Mouse (Mus musculus): ENCODE data around the gene Unc13d. TPM values are rescaled to one million over a fixed set of nuclear protein-coding genes. Genes with fewer than 3 reads are reported as not detected.

The Unc13d gene
- polyA plus RNA-seq, 1 experiment from 2014 or later: 0.69 TPM

DNA sequence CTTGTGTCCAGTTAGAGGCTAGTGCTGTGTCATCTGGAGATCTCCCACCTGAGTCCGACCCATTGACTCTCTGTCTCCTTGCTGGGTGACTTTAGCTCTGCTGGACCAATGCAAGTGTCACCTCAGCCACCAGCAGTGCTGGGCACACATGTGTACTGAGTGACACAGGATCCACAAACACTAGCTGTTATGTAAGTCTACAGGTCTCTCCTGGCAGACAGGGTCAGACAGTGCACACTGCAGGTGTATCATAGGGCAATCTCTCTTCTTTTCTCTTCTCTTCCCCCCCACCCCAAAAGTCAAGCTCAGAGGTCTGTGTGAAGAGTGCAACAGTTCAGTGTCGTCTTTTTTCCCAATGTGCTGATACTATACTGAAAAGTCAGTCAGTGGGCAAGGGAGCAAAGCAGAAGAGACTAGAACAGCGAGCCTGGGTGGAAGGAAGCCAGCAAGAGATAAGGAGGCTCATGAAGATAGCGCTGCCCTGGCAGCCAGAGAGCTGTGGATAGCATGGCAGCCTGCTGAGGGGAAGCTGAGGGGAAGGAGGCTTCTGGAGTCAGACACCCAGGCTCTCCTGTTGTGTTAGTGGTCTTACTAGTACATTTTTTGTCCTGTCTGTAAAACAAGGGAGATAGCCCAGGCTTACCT, 20.4 kb downstream of the Unc13d start:
- Histone ChIP-seq H3K4me2 (no peak overlapping the region), H3K27ac (no peak overlapping the region), H3K36me3 (replicated peaks) (peaks cover 96% of the 10 kb centered on the region), H3K4me1 (peaks cover 7% of the 10 kb centered on the region; the same call in 1 of the 2 replicates), H3K9ac (no peak overlapping the region), H3K9me3 (no peaks in the 10 kb centered on the region), H3K27me3 (no peaks in the 10 kb centered on the region), H3K4me3 (replicated peaks) (no peak overlapping the region)
- ATAC-seq (ENCODE audit: low FRiP score): no peak
- WGBS: 92% methylated on average over 4 of the region's 4 CpGs

DNA sequence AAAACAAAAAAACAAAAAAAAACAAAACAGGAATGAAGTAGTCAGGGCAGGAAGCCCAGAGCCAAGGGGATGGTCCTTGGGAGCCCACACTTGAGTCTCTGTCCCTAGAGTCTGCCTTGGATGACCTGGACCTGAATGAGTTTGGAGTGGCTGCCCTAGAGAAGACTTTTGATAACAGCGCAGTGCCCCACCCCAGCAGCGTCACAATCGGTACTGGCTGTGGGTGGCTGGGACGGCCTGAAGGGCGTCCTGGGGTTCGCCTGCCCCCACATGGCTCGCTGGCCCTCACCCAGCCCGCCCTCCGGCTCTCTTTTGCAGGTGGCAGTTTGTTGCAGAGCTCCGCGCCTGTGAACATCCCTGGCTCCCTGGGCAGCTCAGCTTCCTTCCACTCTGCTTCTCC, 21.9 kb downstream of the Unc13d start:
- Histone ChIP-seq H3K27ac (no peak overlapping the region), H3K4me3 (replicated peaks) (no peak overlapping the region), H3K9me3 (no peaks in the 10 kb centered on the region), H3K4me1 (peaks cover 3% of the 10 kb centered on the region; the same call in 1 of the 2 replicates), H3K27me3 (no peaks in the 10 kb centered on the region), H3K9ac (no peak overlapping the region), H3K36me3 (replicated peaks) (peaks cover 98% of the 10 kb centered on the region), H3K4me2 (no peak overlapping the region)
- ATAC-seq (ENCODE audit: low FRiP score): no peak
- 94% methylated on average over 11 of the region's 11 CpGs for WGBS

DNA sequence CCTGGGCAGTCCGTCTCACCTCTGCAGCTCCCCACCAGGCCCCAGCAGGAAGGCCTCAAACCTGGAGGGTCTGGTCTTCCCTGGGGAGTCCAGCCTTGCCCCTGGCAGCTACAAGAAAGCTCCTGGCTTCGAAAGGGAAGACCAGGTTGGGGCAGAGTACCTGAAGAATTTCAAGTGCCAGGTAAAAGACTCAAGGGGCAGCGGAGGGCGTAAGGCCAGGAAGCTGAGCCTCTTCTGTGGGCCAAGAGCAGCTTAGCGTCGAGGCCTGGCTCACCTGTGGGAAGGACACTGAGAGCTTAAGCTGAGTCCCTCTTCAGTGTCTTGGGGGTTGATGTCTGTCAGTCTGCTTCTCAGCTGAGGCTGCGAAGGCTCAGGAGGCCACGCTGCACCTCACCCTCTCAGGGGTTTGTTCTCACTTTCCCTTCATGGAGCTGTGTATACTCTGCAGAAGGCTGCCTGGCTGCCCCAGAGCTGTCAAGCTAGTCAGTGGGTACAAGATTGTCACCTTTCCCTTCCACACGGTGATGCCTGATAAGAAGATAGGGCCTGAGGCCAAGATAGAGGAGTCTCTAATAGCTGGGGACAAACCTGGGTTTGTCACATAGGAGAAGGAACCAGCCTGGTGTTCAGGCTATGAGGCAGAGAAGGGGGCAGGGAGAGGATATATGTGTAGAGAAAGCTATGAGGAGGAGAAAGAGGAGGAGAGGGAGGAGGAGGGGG, 24.1 kb downstream of the Unc13d start:
- no peak for ATAC-seq (ENCODE audit: low FRiP score)
- H3K9ac ChIP-seq: no peak overlapping the region
- H3K36me3 ChIP-seq (replicated peaks): peaks cover 98% of the 10 kb centered on the region
- no peaks in the 10 kb centered on the region for H3K27me3 ChIP-seq
- no peak overlapping the region for H3K4me3 ChIP-seq (replicated peaks)
- no peak overlapping the region for H3K27ac ChIP-seq
- no peak overlapping the region for H3K4me2 ChIP-seq
- no peaks in the 10 kb centered on the region for H3K9me3 ChIP-seq
- WGBS: 96% methylated on average over 9 of the region's 9 CpGs
- H3K4me1 ChIP-seq: peaks cover 3% of the 10 kb centered on the region; the same call in 1 of the 2 replicates

DNA sequence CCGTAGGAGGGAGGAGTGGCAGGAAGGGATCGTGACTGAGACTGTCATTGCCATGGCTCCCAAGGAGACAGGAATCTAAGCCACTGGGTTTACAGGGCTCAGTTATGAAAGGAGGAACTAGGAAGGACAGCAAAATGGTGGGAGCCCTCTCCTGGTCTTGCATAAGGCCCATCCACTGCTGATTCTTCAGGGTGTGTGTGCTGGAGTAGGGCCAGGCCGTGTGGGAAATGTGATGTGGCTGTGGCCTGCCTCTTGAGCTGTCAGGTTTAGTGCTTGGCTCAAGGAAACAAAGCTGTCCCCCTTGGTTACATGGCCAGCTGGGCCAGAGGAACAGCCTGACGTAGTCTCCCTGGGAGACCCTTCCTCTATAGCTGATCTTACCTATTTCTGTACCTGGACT, 27.6 kb downstream of the Unc13d start:
- Histone ChIP-seq H3K4me1 (no peaks in the 10 kb centered on the region), H3K27ac (no peak overlapping the region), H3K36me3 (replicated peaks) (peaks cover 95% of the 10 kb centered on the region), H3K27me3 (no peaks in the 10 kb centered on the region), H3K4me3 (replicated peaks) (no peak overlapping the region), H3K9ac (no peak overlapping the region), H3K9me3 (no peaks in the 10 kb centered on the region), H3K4me2 (no peak overlapping the region)
- WGBS: 84% methylated on average over 4 of the region's 4 CpGs
- no peak for ATAC-seq (ENCODE audit: low FRiP score)

DNA sequence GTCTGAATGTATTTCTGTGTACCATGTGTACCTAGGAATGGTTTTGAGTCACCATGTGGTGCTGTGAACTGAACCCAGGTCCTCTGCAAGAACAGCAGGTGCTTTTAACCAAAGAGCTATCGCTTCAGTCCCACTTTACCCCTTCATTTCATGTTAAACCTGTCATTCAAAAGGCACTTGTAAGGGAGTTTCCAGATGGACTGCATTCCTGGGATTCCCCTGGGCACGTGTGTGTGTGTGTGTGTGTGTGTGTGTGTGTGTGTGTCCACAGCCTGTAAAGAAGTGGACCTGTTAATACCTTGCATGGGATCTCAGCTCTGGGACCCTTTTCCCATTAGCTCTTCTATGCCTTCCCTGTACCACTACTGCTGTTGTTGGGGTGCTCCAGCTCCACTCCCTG, 28.2 kb downstream of the Unc13d start:
- ATAC-seq (ENCODE audit: low FRiP score): no peak
- H3K4me3 ChIP-seq (replicated peaks): no peak overlapping the region
- H3K4me1 ChIP-seq: no peaks in the 10 kb centered on the region
- no peaks in the 10 kb centered on the region for H3K9me3 ChIP-seq
- WGBS: 91% methylated on average over 2 of the region's 2 CpGs
- H3K27me3 ChIP-seq: no peaks in the 10 kb centered on the region
- H3K9ac ChIP-seq: no peak overlapping the region
- H3K36me3 ChIP-seq (replicated peaks): peaks cover 95% of the 10 kb centered on the region
- H3K27ac ChIP-seq: no peak overlapping the region
- H3K4me2 ChIP-seq: no peak overlapping the region

DNA sequence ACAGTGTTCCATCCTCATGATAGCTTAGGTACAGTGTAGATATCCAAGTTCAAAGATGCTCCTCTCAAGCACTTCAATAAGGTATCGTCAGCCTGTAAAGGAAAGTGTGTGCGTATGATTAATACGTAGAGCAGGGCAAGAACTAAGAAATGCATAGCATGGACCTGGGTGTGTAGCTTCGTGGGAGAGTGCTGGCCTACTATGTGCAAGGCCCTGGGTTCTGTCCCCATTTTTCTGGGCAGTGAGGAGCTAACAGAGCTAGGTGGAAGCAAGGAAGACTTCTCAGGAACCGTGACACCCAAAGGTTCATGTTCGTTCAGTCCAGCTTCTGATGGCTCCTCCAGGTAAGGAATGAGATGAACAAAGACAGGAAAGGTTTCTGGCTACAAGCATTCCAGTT, 32.6 kb downstream of the Unc13d start:
- ATAC-seq (ENCODE audit: low FRiP score): no peak
- peaks cover 84% of the 10 kb centered on the region for H3K36me3 ChIP-seq (replicated peaks)
- WGBS: 96% methylated on average over 6 of the region's 6 CpGs

DNA sequence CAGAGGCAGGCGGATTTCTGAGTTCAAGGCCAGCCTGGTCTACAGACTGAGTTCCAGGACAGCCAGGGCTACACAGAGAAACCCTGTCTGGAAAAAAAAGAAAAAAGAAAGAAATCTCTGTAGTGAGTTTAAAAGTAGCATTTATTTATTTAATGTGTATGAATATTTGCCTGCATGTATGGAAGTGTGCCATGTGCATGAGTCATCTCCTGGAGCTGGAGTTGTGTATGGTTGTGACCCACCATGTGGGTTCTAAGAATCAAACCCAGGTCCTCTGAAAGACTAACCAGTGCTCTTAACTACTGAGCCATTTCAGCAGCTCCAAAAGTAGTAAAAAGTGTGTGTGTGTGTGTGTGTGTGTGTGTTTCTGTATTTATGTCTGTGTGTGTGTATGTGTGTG, 34.5 kb downstream of the Unc13d start:
- Histone ChIP-seq H3K9ac (no peak overlapping the region), H3K27ac (no peak overlapping the region), H3K4me1 (no peaks in the 10 kb centered on the region), H3K4me2 (no peak overlapping the region), H3K27me3 (no peaks in the 10 kb centered on the region), H3K36me3 (replicated peaks) (peaks cover 82% of the 10 kb centered on the region), H3K4me3 (replicated peaks) (no peak overlapping the region), H3K9me3 (no peaks in the 10 kb centered on the region)
- WGBS: 94% methylated on average over 1 of the region's 1 CpGs
- ATAC-seq (ENCODE audit: low FRiP score): no peak

More for the DNA sequence above, 32.6 kb downstream of the Unc13d start:
- H3K9ac ChIP-seq: no peak overlapping the region
- no peaks in the 10 kb centered on the region for H3K27me3 ChIP-seq
- H3K4me3 ChIP-seq (replicated peaks): no peak overlapping the region
- no peaks in the 10 kb centered on the region for H3K9me3 ChIP-seq
- H3K4me1 ChIP-seq: no peaks in the 10 kb centered on the region
- H3K4me2 ChIP-seq: no peak overlapping the region
- H3K27ac ChIP-seq: no peak overlapping the region

DNA sequence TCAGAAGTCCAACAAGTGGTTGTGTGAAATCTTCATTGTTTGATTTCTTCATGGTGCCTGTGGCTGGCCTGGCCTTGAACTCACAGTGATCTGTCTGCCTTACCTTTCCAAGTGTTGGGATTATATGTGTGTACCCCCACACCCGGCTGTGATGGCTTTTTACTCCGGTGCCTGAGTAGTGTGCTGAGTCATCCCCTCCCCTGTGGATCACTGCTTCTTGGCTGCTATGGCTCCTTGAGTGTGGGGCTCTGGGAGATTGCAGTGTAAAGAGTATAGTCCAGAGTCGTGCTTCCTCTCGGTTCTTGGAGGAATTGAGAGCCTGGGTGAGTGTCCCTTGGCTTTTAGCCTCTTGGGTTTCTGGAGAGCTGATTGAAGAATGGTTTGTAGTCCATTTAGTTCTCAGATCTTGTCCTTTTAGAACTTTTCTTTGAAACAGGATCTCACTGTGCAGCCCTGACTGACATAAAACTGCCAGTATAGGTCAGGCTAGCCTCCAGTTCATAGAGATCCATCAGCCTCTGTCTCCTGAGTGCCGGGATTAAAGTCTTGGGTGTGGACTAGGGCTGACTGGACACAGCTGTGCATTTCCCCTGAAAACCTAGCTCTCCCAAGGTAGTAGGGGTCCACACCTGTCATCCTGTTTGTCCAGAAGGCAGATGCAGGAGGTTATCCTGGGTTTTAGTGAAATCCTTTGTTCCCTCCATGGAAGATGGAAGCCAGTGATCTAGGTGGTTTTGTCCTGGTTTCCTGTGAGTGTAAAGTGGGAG, 35.2 kb downstream of the Unc13d start:
- no peaks in the 10 kb centered on the region for H3K27me3 ChIP-seq
- peaks cover 77% of the 10 kb centered on the region for H3K36me3 ChIP-seq (replicated peaks)
- no peak overlapping the region for H3K27ac ChIP-seq
- WGBS: 98% methylated on average over 5 of the region's 5 CpGs
- no peaks in the 10 kb centered on the region for H3K9me3 ChIP-seq
- no peak for ATAC-seq (ENCODE audit: low FRiP score)
- H3K4me2 ChIP-seq: no peak overlapping the region
- H3K9ac ChIP-seq: no peak overlapping the region
- H3K4me1 ChIP-seq: peaks cover 2% of the 10 kb centered on the region; the same call in 1 of the 2 replicates
- no peak overlapping the region for H3K4me3 ChIP-seq (replicated peaks)

DNA sequence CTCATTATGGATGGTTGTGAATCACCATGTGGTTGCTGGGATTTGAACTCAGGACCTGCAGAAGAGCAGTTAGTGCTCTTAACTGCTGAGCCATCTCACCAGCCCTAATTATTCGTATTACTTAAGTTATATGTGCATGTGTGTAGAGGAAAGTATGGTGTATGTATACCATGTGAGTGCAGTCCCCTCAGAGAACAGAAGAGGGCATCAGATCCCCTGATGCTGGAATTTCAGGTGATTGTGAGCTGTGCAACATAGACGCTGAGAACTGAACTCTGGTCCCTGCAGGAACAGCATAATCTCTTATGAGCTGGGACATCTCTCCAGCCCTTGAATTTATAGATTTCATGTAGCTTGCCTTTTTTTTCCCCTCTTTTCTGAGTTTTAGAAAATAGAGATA, 35.9 kb downstream of the Unc13d start:
- Histone ChIP-seq H3K4me3 (replicated peaks) (no peak overlapping the region), H3K27ac (no peak overlapping the region), H3K9me3 (no peaks in the 10 kb centered on the region), H3K4me1 (peaks cover 2% of the 10 kb centered on the region; the same call in 1 of the 2 replicates), H3K9ac (no peak overlapping the region), H3K27me3 (no peaks in the 10 kb centered on the region), H3K4me2 (no peak overlapping the region), H3K36me3 (replicated peaks) (peaks cover 70% of the 10 kb centered on the region)
- ATAC-seq (ENCODE audit: low FRiP score): no peak
- 98% methylated on average over 2 of the region's 2 CpGs for WGBS

DNA sequence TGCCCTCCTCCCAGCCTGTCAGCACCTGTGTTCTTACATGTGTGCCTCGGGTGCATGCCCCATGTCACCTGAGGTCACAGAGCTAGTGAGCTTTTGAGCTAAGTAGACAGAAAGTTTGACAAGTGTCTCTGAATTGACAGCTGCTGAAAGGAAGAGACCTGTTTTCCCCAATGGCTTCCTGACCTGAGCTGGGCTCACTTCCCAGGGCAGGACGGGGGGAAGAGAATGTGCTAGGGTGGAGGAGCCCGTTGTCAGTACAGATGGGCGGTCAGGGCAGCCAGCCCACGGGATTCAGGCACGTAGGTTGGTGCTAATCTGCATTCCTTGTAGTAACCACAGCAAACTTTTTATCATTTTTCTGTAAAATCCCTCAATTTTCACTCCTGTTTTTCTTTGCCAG, 37.2 kb downstream of the Unc13d start:
- ATAC-seq (ENCODE audit: low FRiP score): no peak
- Histone ChIP-seq H3K4me3 (replicated peaks) (no peak overlapping the region), H3K4me2 (no peak overlapping the region), H3K27me3 (no peaks in the 10 kb centered on the region), H3K36me3 (replicated peaks) (peaks cover 65% of the 10 kb centered on the region), H3K9me3 (no peaks in the 10 kb centered on the region), H3K4me1 (peaks cover 2% of the 10 kb centered on the region; the same call in 1 of the 2 replicates), H3K27ac (no peak overlapping the region), H3K9ac (no peak overlapping the region)
- 93% methylated on average over 6 of the region's 6 CpGs for WGBS

DNA sequence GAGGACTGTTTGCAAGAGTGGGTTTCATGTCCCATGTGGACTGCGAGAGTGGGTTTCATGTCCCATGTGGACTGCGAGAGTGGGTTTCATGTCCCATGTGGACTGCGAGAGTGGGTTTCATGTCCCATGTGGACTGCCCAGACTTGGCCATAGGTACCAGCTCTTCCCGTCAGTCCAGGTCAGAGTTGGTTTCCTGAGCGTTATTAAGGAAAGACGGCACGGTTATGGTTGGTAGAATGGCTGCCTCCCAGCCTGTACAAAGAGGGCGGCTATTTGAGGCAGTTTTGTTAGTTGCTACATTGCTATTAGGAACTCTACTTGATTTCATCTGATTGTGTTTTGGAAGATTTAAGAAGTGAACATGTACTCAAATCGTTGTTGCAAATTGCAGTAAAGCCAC, 39.9 kb downstream of the Unc13d start:
- no peak overlapping the region for H3K9ac ChIP-seq
- H3K4me1 ChIP-seq: peaks cover 9% of the 10 kb centered on the region
- ATAC-seq (ENCODE audit: low FRiP score): no peak
- H3K27me3 ChIP-seq: no peaks in the 10 kb centered on the region
- no peak overlapping the region for H3K4me3 ChIP-seq (replicated peaks)
- no peak overlapping the region for H3K27ac ChIP-seq
- no peaks in the 10 kb centered on the region for H3K9me3 ChIP-seq
- H3K4me2 ChIP-seq: no peak overlapping the region
- H3K36me3 ChIP-seq (replicated peaks): peaks cover 53% of the 10 kb centered on the region
- WGBS: 94% methylated on average over 9 of the region's 9 CpGs

DNA sequence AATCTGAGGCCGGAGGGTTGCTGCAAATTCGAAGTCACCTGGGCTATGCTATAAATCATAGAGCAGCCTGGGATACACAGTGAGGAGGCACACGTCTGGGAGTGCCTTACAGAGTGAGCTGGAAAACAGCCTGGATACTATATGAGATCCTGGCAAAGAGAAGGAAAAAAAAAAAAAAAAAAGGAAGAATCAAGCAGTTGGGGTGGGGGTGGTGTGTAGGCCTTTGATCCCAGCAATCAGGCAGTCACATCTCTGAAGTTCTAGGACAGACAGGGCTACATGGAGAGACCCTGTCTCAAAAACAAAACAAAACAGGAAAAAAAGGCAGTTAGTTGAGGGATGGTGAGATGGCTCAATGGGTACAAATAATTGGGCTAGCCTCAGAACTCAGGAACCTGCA, 41.1 kb downstream of the Unc13d start:
- WGBS: 91% methylated on average over 3 of the region's 3 CpGs
- H3K4me1 ChIP-seq: peaks cover 19% of the 10 kb centered on the region

More for the DNA sequence above, 41.1 kb downstream of the Unc13d start:
- peaks cover 43% of the 10 kb centered on the region for H3K36me3 ChIP-seq (replicated peaks)
- no peak overlapping the region for H3K27ac ChIP-seq
- H3K4me3 ChIP-seq (replicated peaks): no peak overlapping the region
- ATAC-seq (ENCODE audit: low FRiP score): no peak
- H3K9ac ChIP-seq: no peak overlapping the region
- H3K4me2 ChIP-seq: no peak overlapping the region
- H3K27me3 ChIP-seq: no peaks in the 10 kb centered on the region
- H3K9me3 ChIP-seq: no peaks in the 10 kb centered on the region

Measured in forebrain, embryonic 12.5 days (tissue).